Mouse (Mus musculus) testis, adult 10 weeks (tissue): ENCODE results near the gene Prr13. TPM values are rescaled to one million over a fixed set of nuclear protein-coding genes. Genes with fewer than 3 reads are reported as not detected.

Experiments
- polyA plus RNA-seq: library from polyadenylated mRNA; stranded (reverse); fragments of 350-450 nt; fragmentation: Illumina TruSeq; extraction: RNeasy Lipid Tissue Mini Kit (QIAGEN cat#74804); gene quantifications from one replicate; pipeline ENCODE4 v1.2.3, GENCODE M21; 2014; ENCODE audit warnings: low read depth, low replicate concordance

Gene Prr13
- 5.6 TPM for polyA plus RNA-seq

DNA sequence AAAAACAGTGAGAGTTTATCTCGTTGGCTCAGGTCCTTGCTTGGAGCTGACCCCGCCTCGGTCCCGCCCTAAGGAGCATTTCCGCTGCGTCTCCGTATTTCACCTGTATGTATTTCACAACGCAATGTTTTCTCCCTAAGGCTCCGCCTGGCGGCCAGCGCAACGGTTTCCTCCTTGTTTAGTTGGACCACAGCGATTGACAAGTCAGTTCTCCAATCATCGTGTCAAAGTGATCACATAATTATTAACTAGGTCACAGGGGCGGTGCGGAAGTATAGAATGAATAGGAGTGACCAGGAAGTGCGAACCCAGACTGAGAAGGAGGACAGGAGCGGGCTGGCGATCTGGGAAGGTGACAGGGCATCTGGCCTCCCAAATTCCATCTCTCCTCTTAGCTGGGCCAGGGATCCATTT lies at the start of gene Prr13:
Prr13 (plus strand) TSS at position 125 of the 414 bp plus-strand sequence.

GRCm38 (mm10) chr15:102445146-102445545 lies 13.7 kb upstream of the Prr13 start, which contains the start of gene Amhr2:
Amhr2 (plus strand) TSS chr15:102445367.

DNA sequence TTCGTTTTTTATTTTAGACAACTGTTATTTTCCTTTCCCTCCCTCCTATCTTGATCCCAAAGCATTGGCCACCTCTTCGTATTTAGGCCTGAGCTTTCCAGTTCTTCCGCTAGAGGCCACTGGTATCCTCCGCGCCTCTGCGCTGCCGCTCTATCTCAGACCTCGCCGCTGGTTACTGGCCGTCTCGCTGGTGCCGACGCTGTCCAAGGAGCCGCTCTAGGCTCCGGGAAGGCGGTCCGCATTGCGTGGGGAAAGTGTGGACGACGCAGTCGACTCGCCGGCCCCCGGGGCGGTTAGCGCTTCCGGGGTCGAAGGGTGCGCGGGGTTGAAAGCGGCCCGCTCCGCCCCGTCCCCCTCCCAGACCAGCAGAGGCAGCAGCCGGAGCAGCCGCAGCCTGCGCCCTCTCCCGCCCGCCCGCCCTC lies 11.4 kb downstream of the Prr13 start, which contains the start of gene Pcbp2:
Pcbp2 (plus strand) TSS at position 357 of the 422 bp plus-strand sequence.

GRCm38 (mm10) chr15:102503447-102503846 lies 44.6 kb downstream of the Prr13 start, which contains the start of gene Gm10337:
Gm10337 (plus strand) TSS chr15:102503722.

Other genes with a start within 250 kb of the Prr13 start
- not detected for gene Itgb7, start 227.1 kb upstream of the Prr13 start, polyA plus RNA-seq
- 1.2 TPM for gene Rarg, start 201.5 kb upstream of the Prr13 start, polyA plus RNA-seq
- not detected for gene Gm9918, start 188.5 kb upstream of the Prr13 start, polyA plus RNA-seq
- 0.20 TPM for gene Mfsd5, start 179.6 kb upstream of the Prr13 start, polyA plus RNA-seq
- 5.2 TPM for gene Espl1, start 162.8 kb upstream of the Prr13 start, polyA plus RNA-seq
- 178 TPM for gene Pfdn5, start 132.9 kb upstream of the Prr13 start, polyA plus RNA-seq
- 8.8 TPM for gene Myg1, start 127.3 kb upstream of the Prr13 start, polyA plus RNA-seq
- 10.5 TPM for gene Aaas, start 108.3 kb upstream of the Prr13 start, polyA plus RNA-seq
- 0.06 TPM for gene Sp7, start 91.8 kb upstream of the Prr13 start, polyA plus RNA-seq
- 42.2 TPM for gene Sp1, start 52.9 kb upstream of the Prr13 start, polyA plus RNA-seq
- gene Amhr2, start 13.7 kb upstream of the Prr13 start, polyA plus RNA-seq, result 3.7 TPM
- gene Pcbp2, start 11.5 kb downstream of the Prr13 start, polyA plus RNA-seq, result 1,121 TPM
- not detected for gene Gm10337, start 44.7 kb downstream of the Prr13 start, polyA plus RNA-seq
- 1.4 TPM for gene Map3k12, start 58.0 kb downstream of the Prr13 start, polyA plus RNA-seq
- 7.4 TPM for gene Tarbp2, start 59.2 kb downstream of the Prr13 start, polyA plus RNA-seq
- gene Npff, start 65.9 kb downstream of the Prr13 start, polyA plus RNA-seq, result not detected
- not detected for gene Gm28047, start 166.0 kb downstream of the Prr13 start, polyA plus RNA-seq
- gene Atf7, start 166.4 kb downstream of the Prr13 start, polyA plus RNA-seq, result 21.2 TPM
- gene Atp5g2, start 213.3 kb downstream of the Prr13 start, polyA plus RNA-seq, result 5.0 TPM